Mouse (Mus musculus): ENCODE measurements around the gene Snap47. TPM values are rescaled to one million over a fixed set of nuclear protein-coding genes. Genes with fewer than 3 reads are reported as not detected.

Snap47 gene
- total and polyA plus RNA-seq, 2 experiments from 2014 or later = 467 to 588 TPM

- Histone ChIP-seq H3K4me2 (ENCODE audit: low read depth, low read length, poor library complexity, severe bottlenecking) (no peak overlapping the region), H3K4me1 (ENCODE audit: insufficient read depth, low read length) (no peaks in the 10 kb centered on the region), H3K36me3 (ENCODE audit: insufficient read depth, low read length) (peaks cover 60% of the 10 kb centered on the region), H3K27ac (ENCODE audit: low read depth, low read length) (no peak overlapping the region), H3K27me3 (ENCODE audit: insufficient read depth, low read length) (no peaks in the 10 kb centered on the region), H3K9me3 (ENCODE audit: low read length) (no peaks in the 10 kb centered on the region), H3K9ac (replicated peaks; ENCODE audit: low read length, poor library complexity, severe bottlenecking) (no peak overlapping the region), H3K4me3 (ENCODE audit: low read depth, low read length) (no peak overlapping the region)
- 90% methylated on average over 5 of the region's 5 CpGs for WGBS
- ATAC-seq (ENCODE audit: low FRiP score) = no peak
- DNase-seq (ENCODE audit: low spot score) = no peak
- no peak for TF ChIP-seq CTCF (IDR thresholded peaks at IDR 0.05)
These were observed 32.3 kb downstream of the Snap47 start for GRCm38 (mm10) chr11:59418708-59419107.

DNA sequence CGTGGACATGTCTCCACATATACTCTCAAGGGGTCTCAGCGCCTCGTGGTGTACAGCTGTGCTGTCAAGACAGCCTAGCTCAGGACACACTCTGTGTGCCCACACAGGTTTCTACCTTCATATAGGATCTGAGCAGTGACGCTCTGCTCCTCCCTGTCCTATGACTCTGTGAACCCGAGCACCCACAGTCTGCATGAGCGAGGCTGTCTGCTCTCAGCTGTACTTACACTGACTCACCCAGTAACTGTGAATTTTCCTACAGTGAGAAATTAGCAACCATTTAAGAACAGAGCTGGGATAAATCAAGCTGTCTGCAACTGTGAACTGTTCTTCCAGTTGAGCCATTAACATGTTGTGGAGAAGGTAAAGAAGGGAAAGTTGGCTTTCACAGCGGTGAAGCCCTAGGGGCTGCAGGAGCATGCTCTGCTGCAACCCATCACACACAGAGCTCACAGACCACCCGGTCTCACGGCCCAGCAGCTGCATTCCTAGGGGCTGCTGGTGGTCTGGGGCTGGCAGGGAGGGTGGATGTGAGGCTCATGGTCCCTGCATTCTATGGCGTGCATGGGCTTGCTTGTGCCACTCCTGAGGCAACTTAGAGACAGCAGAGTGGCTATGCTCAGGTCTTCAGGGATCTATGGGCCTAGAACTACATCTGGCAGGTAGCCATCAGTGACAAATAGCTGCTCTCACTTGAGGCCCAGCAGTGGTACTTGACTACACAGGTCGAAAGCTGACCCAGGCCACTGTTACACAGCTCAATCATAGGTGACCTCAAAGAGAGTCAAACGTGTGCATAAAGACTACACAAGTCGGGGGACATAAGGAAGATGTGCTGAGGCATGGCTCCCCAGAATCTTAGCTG is 37.8 kb downstream of the Snap47 start:
- Histone ChIP-seq H3K4me2 (ENCODE audit: low read depth, low read length, poor library complexity, severe bottlenecking) (no peak overlapping the region), H3K4me3 (ENCODE audit: low read depth, low read length) (no peak overlapping the region), H3K27ac (ENCODE audit: low read depth, low read length) (no peak overlapping the region), H3K4me1 (ENCODE audit: insufficient read depth, low read length) (no peaks in the 10 kb centered on the region), H3K36me3 (ENCODE audit: insufficient read depth, low read length) (peaks cover 37% of the 10 kb centered on the region), H3K9me3 (ENCODE audit: low read length) (no peaks in the 10 kb centered on the region), H3K9ac (replicated peaks; ENCODE audit: low read length, poor library complexity, severe bottlenecking) (no peak overlapping the region), H3K27me3 (ENCODE audit: insufficient read depth, low read length) (no peaks in the 10 kb centered on the region)
- TF ChIP-seq CTCF (IDR thresholded peaks at IDR 0.05) = no peak
- DNase-seq (ENCODE audit: low spot score) (no peak), ATAC-seq (ENCODE audit: low FRiP score) (no peak)
- WGBS = 87% methylated on average over 13 of the region's 13 CpGs

- Histone ChIP-seq H3K36me3 (ENCODE audit: insufficient read depth, low read length) (peaks cover 40% of the 10 kb centered on the region), H3K27me3 (ENCODE audit: insufficient read depth, low read length) (no peaks in the 10 kb centered on the region), H3K9me3 (ENCODE audit: low read length) (no peaks in the 10 kb centered on the region), H3K27ac (ENCODE audit: low read depth, low read length) (no peak overlapping the region), H3K4me2 (ENCODE audit: low read depth, low read length, poor library complexity, severe bottlenecking) (no peak overlapping the region), H3K9ac (replicated peaks; ENCODE audit: low read length, poor library complexity, severe bottlenecking) (no peak overlapping the region), H3K4me1 (ENCODE audit: insufficient read depth, low read length) (no peaks in the 10 kb centered on the region), H3K4me3 (ENCODE audit: low read depth, low read length) (no peak overlapping the region)
- TF ChIP-seq CTCF (IDR thresholded peaks at IDR 0.05) = no peak
- 70% methylated on average over 6 of the region's 6 CpGs for WGBS
- no peak for DNase-seq (ENCODE audit: low spot score)
- ATAC-seq (ENCODE audit: low FRiP score) = no peak
These were observed 38.9 kb downstream of the Snap47 start for GRCm38 (mm10) chr11:59412058-59412457.

DNA sequence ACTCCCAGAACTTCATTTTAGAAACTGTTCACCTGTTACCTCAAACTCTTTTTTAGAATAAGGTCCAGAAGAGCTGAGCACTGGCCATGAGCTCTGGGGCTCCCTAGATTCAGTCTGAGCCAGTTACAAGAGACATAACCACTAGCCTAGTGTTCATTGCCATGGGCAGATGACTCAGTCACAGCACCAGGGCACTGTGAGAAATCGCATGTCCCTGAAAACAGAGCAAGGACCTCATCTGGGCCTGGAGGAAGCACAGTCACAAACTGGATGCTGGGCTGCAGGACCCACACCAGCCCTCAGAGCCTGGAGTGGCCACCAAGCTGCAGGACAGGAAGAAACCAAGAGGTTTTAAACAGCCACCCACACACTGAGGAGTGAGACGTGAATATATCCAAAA is 40.1 kb downstream of the Snap47 start:
- Histone ChIP-seq H3K9me3 (ENCODE audit: low read length) (no peaks in the 10 kb centered on the region), H3K9ac (replicated peaks; ENCODE audit: low read length, poor library complexity, severe bottlenecking) (no peak overlapping the region), H3K4me1 (ENCODE audit: insufficient read depth, low read length) (no peaks in the 10 kb centered on the region), H3K36me3 (ENCODE audit: insufficient read depth, low read length) (peaks cover 48% of the 10 kb centered on the region), H3K4me2 (ENCODE audit: low read depth, low read length, poor library complexity, severe bottlenecking) (no peak overlapping the region), H3K4me3 (ENCODE audit: low read depth, low read length) (no peak overlapping the region), H3K27me3 (ENCODE audit: insufficient read depth, low read length) (no peaks in the 10 kb centered on the region), H3K27ac (ENCODE audit: low read depth, low read length) (no peak overlapping the region)
- ATAC-seq (ENCODE audit: low FRiP score) (no peak), DNase-seq (ENCODE audit: low spot score) (no peak)
- 79% methylated on average over 2 of the region's 2 CpGs for WGBS
- no peak for TF ChIP-seq CTCF (IDR thresholded peaks at IDR 0.05)

DNA sequence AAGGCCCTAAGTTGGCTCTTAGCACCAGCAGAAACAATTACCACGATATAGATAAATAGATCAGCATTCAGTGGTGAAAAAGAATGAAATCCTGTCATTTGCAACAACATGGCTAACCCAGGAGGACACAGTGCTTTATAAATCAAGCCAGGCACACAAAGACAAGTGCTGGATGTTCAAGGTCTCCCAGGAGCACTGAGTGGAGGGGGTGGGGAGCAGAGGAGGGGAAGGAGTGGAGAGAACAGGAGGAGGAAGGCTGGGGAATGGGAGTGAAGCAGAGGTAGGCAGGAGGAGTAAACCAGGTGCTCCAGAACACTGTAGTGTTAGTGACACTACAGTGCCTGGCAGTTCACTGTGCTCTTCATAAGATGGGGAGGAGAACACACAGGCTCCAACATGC is 45.2 kb downstream of the Snap47 start:
- Histone ChIP-seq H3K4me3 (ENCODE audit: low read depth, low read length) (no peak overlapping the region), H3K4me2 (ENCODE audit: low read depth, low read length, poor library complexity, severe bottlenecking) (no peak overlapping the region), H3K9ac (replicated peaks; ENCODE audit: low read length, poor library complexity, severe bottlenecking) (no peak overlapping the region), H3K27ac (ENCODE audit: low read depth, low read length) (no peak overlapping the region), H3K27me3 (ENCODE audit: insufficient read depth, low read length) (no peaks in the 10 kb centered on the region), H3K36me3 (ENCODE audit: insufficient read depth, low read length) (peaks cover 54% of the 10 kb centered on the region), H3K4me1 (ENCODE audit: insufficient read depth, low read length) (no peaks in the 10 kb centered on the region), H3K9me3 (ENCODE audit: low read length) (no peaks in the 10 kb centered on the region)
- no peak for DNase-seq (ENCODE audit: low spot score)
- no peak for ATAC-seq (ENCODE audit: low FRiP score)
- WGBS = 83% methylated on average over 1 of the region's 1 CpGs
- no peak for TF ChIP-seq CTCF (IDR thresholded peaks at IDR 0.05)

DNA sequence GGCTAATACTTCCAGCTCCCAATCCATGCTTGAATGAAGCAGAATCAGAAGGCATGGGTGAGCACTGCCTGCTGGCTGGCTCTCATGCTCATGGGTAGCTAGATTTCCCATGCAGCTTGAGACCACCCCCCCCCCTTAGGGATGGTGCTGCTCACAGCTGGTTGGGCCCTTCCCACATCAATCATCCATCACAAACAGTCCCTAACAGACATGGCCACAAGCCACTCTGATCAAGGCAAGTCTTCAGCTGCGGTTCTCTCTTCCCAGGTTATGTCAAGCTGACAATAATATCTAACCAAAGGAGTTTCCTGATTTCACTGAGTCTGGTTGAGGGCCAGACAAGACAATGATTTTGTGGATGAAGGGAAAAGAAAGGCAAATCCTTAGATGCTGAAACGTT is 50.1 kb downstream of the Snap47 start:
- TF ChIP-seq CTCF (IDR thresholded peaks at IDR 0.05) = no peak
- no peak overlapping the region for H3K9ac ChIP-seq (replicated peaks; ENCODE audit: low read length, poor library complexity, severe bottlenecking)
- DNase-seq (ENCODE audit: low spot score) (no peak), ATAC-seq (ENCODE audit: low FRiP score) (no peak)
- H3K4me1 ChIP-seq (ENCODE audit: insufficient read depth, low read length) = no peaks in the 10 kb centered on the region
- peaks cover 24% of the 10 kb centered on the region for H3K36me3 ChIP-seq (ENCODE audit: insufficient read depth, low read length)
- 77% methylated on average over 2 of the region's 2 CpGs for WGBS
- no peak overlapping the region for H3K4me3 ChIP-seq (ENCODE audit: low read depth, low read length)
- H3K9me3 ChIP-seq (ENCODE audit: low read length) = no peaks in the 10 kb centered on the region
- no peak overlapping the region for H3K4me2 ChIP-seq (ENCODE audit: low read depth, low read length, poor library complexity, severe bottlenecking)
- no peaks in the 10 kb centered on the region for H3K27me3 ChIP-seq (ENCODE audit: insufficient read depth, low read length)
- no peak overlapping the region for H3K27ac ChIP-seq (ENCODE audit: low read depth, low read length)

All from midbrain, postnatal 0 days (tissue).